Mouse (Mus musculus) thymus, adult 2 months (tissue): ENCODE results near the gene Pmm2.

Experiments
- CTCF ChIP-seq: fragments of 200-500 bp; IDR thresholded peaks from 2 replicates; pipeline ENCODE4 v1.5.1; 2012; ENCODE audit warnings: mild to moderate bottlenecking, control low read depth, low read length, moderate library complexity, borderline replicate concordance; ENCODE audit not compliant: control insufficient read depth, poor library complexity, insufficient read depth; ENCODE audit errors: extremely low read depth
- POLR2A ChIP-seq: fragments of 200-500 bp; IDR thresholded peaks from 2 replicates; pipeline ENCODE4 v1.6.1; 2012; ENCODE audit warnings: mild to moderate bottlenecking, low read length, control low read depth, moderate library complexity; ENCODE audit not compliant: control insufficient read depth, poor library complexity, insufficient read depth; ENCODE audit errors: extremely low read depth

- TF ChIP-seq POLR2A (no peak), CTCF (no peak)
These were observed 42.1 kb upstream of the Pmm2 start for GRCm38 (mm10) chr16:8595411-8595810.
